Mouse (Mus musculus): Measurements from ENCODE around the gene Dmkn. TPM values are rescaled to one million over a fixed set of nuclear protein-coding genes. Genes with fewer than 3 reads are reported as not detected.

Gene Dmkn
- polyA plus RNA-seq (2017; shearing (Covaris generic)): not detected

DNA sequence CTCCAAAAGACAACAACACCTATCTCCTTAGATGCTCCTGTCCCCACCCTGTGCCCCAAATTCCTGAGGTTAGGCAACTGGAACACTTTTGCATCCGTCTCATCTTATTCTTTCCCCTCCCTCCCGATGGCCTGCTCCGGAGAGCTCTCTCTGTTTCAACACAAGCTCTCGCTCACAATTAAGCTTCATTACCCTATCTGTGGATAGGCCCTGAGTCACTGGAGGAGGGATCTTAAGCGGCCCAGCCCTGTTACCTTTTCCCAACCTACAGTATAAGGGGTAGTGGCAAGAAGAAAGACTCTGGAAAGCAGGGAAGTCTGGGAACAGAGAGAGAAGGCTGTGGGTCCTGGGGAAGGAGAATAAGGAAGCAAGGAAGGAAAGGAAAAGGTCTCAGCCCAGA is at the start of gene Dmkn:
Gene Dmkn (plus strand): TSS at position 301 of the 400 bp plus-strand sequence.

DNA sequence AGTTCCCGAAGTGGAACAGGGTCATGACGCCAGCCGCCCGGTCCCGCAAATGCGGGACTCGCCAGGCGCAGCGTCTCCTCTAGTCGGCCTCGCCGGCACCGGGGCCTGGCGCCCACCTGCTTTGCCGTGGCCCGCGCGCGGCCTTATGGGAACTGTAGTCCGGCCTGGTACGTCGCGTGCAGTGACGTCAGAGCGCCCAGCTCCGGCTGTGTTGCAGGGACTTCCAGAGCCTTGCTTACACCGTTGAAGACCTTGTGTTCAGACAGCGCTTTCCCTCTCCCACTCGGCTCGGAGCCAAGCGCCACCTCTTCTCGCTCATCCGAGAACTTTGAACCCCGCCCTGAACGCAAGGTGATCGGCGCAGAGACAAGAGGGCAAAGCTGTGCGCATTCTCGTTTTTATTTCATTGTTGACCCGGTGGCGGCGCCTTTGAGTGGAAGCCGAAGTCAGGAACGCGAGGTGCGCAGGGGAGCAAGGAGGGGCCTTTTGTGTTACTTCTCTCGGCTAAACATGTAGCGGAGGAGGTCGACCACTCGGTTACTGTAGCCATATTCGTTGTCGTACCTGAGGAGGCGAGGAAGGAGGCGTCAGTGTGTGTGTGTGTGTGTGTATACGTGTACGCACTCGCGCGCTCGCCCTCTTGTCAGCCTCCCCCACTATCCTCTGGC is 34.0 kb upstream of the Dmkn start, which contains the start of gene Tmem147:
Gene Tmem147 (minus strand): TSS at position 145 of the 668 bp plus-strand sequence.

DNA sequence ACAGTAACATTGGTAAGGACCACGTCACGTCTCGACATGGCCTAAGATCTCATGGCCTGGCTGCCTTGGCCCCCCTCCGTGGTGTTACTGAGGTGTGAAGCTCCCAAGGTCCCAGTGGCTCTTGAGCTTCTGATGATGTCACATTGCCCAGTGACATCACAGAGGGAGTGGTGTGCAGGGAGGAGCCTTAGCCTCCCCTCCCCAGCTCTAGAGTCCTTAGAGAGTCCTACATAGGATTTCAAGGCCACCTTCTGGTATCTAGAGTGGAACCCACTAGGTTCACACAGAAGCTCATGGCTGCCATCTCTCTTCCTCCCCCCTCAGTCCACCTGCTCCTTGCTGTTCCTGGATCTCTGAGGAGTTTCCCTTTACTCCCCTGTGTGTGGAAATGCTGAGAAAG is 19.9 kb upstream of the Dmkn start, which contains the start of gene Gapdhs:
Gene Gapdhs (minus strand): TSS at position 65 of the 400 bp plus-strand sequence.

DNA sequence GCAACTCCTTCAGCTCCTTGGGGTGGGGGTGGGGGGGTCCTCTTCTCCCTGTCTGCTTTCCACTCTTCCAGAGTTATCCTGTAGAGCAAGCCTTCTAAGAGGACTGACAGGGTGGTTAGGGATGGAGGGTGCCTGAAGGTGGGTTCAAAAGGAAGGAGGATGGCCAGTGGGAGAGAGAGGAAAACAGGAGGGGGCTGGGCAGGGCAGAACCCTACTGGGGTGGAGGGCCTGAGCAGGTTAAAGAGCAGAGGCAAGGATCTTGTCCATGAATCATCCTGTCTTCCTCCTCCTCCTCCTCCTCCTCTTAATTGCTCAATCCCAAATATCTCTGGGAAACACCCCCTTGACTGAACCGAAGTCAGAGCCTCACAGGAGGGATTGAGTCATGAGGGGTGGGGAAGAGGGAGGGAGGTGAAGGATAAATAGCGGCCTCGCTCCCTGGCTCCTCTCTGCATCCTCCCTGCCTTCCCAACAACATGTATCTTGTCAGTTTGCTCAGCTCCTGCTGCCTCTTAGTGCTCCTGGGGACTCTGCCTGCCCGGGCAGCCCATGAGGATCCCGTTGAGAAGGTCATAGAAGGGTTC is 12.4 kb upstream of the Dmkn start, which contains the start of gene Sbsn:
Gene Sbsn (plus strand): TSS at position 386 of the 584 bp plus-strand sequence.

DNA sequence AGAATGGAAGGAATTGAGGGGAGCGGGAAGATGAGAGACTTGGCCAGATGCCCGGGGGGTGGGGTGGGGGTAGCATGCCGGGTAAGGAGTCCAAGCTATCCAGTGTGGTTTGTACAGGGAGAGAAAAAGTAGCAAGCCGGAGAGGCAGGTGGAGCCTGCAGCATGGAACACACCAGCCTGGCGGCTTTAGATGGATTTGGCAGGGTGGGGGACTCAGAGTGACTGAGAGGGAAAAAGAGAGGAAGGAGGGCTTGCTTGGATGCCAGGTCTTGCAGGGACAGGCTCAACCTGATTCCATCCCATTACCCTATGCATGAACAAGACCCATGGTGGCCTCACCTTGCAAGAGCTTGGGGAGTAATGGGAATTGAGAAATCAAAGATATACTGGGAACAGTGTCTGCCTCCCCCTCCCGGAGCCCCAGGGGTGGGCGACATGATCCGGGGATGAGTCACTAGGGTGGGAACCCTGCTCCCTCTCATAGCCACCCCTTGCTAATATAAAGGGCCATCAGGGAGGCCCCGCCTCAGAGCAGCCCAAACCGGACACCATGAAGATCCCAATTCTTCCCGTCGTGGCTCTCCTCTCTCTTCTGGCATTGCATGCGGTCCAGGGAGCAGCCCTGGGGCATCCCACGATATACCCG is 23.9 kb downstream of the Dmkn start, which contains the start of gene Krtdap:
Gene Krtdap (plus strand): TSS at position 520 of the 646 bp plus-strand sequence.

DNA sequence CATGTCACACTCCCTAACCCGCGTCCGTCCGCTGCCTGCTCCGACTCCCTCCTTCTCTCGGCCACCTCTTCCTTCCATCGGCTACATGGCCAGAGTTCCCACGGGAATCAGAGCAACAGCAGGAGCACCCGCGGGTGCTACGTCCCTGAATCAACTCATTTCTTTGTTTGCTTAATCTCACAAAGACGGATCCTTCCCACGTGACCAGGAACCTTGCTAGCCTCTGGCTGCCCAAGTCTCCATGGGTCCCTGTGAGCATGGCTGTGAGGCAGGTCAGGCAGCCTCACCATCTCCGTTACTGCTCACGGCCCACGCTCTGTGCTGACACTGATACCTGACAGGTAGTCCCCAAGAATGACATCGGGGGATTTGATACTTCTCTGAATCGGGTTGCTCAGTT is 60.1 kb downstream of the Dmkn start, which contains the start of gene Ffar2:
Gene Ffar2 (minus strand): TSS at position 101 of the 400 bp plus-strand sequence.

Other genes starting within 250 kb of the Dmkn start
- gene Arhgap33, start 228.7 kb upstream of the Dmkn start, polyA plus RNA-seq (2017; shearing (Covaris generic)): 1.2 TPM
- 5.3 TPM for gene Hspb6, start 211.6 kb upstream of the Dmkn start, polyA plus RNA-seq (2017; shearing (Covaris generic))
- gene Proser3, start 211.5 kb upstream of the Dmkn start, polyA plus RNA-seq (2017; shearing (Covaris generic)): 4.3 TPM
- 53.4 TPM for gene Lin37, start 203.9 kb upstream of the Dmkn start, polyA plus RNA-seq (2017; shearing (Covaris generic))
- gene U2af1l4, start 200.5 kb upstream of the Dmkn start, polyA plus RNA-seq (2017; shearing (Covaris generic)): 85.7 TPM
- 68.6 TPM for gene Gm49396, start 200.4 kb upstream of the Dmkn start, polyA plus RNA-seq (2017; shearing (Covaris generic))
- gene Psenen, start 200.1 kb upstream of the Dmkn start, polyA plus RNA-seq (2017; shearing (Covaris generic)): 168 TPM
- gene Igflr1, start 198.3 kb upstream of the Dmkn start, polyA plus RNA-seq (2017; shearing (Covaris generic)): 38.1 TPM
- 16.1 TPM for gene Kmt2b, start 175.0 kb upstream of the Dmkn start, polyA plus RNA-seq (2017; shearing (Covaris generic))
- gene Zbtb32, start 164.8 kb upstream of the Dmkn start, polyA plus RNA-seq (2017; shearing (Covaris generic)): 1.1 TPM
- 0.49 TPM for gene Upk1a, start 150.9 kb upstream of the Dmkn start, polyA plus RNA-seq (2017; shearing (Covaris generic))
- gene Cox6b1, start 137.6 kb upstream of the Dmkn start, polyA plus RNA-seq (2017; shearing (Covaris generic)): 305 TPM
- gene Etv2, start 127.9 kb upstream of the Dmkn start, polyA plus RNA-seq (2017; shearing (Covaris generic)): not detected
- 214 TPM for gene Rbm42, start 113.4 kb upstream of the Dmkn start, polyA plus RNA-seq (2017; shearing (Covaris generic))
- gene Haus5, start 98.8 kb upstream of the Dmkn start, polyA plus RNA-seq (2017; shearing (Covaris generic)): 42.8 TPM
- gene Pmis2, start 92.2 kb upstream of the Dmkn start, polyA plus RNA-seq (2017; shearing (Covaris generic)): not detected
- not detected for gene 2200002J24Rik, start 64.8 kb upstream of the Dmkn start, polyA plus RNA-seq (2017; shearing (Covaris generic))
- not detected for gene Atp4a, start 51.5 kb upstream of the Dmkn start, polyA plus RNA-seq (2017; shearing (Covaris generic))
- gene Tmem147, start 34.2 kb upstream of the Dmkn start, polyA plus RNA-seq (2017; shearing (Covaris generic)): 70.8 TPM
- gene Gapdhs, start 20.1 kb upstream of the Dmkn start, polyA plus RNA-seq (2017; shearing (Covaris generic)): 1.4 TPM
- 1.0 TPM for gene Sbsn, start 12.3 kb upstream of the Dmkn start, polyA plus RNA-seq (2017; shearing (Covaris generic))
- not detected for gene Krtdap, start 24.1 kb downstream of the Dmkn start, polyA plus RNA-seq (2017; shearing (Covaris generic))
- gene Ffar2, start 60.0 kb downstream of the Dmkn start, polyA plus RNA-seq (2017; shearing (Covaris generic)): not detected
- not detected for gene Ffar3, start 92.4 kb downstream of the Dmkn start, polyA plus RNA-seq (2017; shearing (Covaris generic))
- not detected for gene Ffar1, start 97.8 kb downstream of the Dmkn start, polyA plus RNA-seq (2017; shearing (Covaris generic))
- not detected for gene Cd22, start 116.6 kb downstream of the Dmkn start, polyA plus RNA-seq (2017; shearing (Covaris generic))
- not detected for gene Mag, start 151.1 kb downstream of the Dmkn start, polyA plus RNA-seq (2017; shearing (Covaris generic))
- not detected for gene Hamp2, start 160.9 kb downstream of the Dmkn start, polyA plus RNA-seq (2017; shearing (Covaris generic))
- not detected for gene Hamp, start 180.3 kb downstream of the Dmkn start, polyA plus RNA-seq (2017; shearing (Covaris generic))
- gene Usf2, start 193.0 kb downstream of the Dmkn start, polyA plus RNA-seq (2017; shearing (Covaris generic)): 12.8 TPM
- gene Lsr, start 209.7 kb downstream of the Dmkn start, polyA plus RNA-seq (2017; shearing (Covaris generic)): 1.1 TPM
- not detected for gene Fam187b, start 210.0 kb downstream of the Dmkn start, polyA plus RNA-seq (2017; shearing (Covaris generic))